Mouse (Mus musculus): ENCODE measurements around the gene P3h2. TPM values are rescaled to one million over a fixed set of nuclear protein-coding genes. Genes with fewer than 3 reads are reported as not detected.

The P3h2 gene
- polyA plus RNA-seq, 1 experiment from 2014 or later = 9.5 TPM

GRCm38 (mm10) chr16:26049393-26050087 is 56.0 kb downstream of the P3h2 start:
- no peak overlapping the region for H3K4me2 ChIP-seq (replicated peaks; ENCODE audit: low read depth, low read length)
- no peaks in the 10 kb centered on the region for H3K9me3 ChIP-seq (ENCODE audit: control insufficient read depth, low read length)
- H3K27me3 ChIP-seq (ENCODE audit: control insufficient read depth, insufficient read depth, low read length) = 0 out of 2 replicates have a peak, but pooled peaks cover 5% of the 10 kb centered on the region
- peak; percentile 94 for ATAC-seq (ENCODE audit: low FRiP score, low TSS enrichment)
- H3K4me3 ChIP-seq (ENCODE audit: low read length) = no peak overlapping the region
- no peak overlapping the region; the same call in 1 of the 2 replicates for H3K27ac ChIP-seq (ENCODE audit: low read depth, low read length)
- no peak overlapping the region for H3K9ac ChIP-seq (ENCODE audit: low read depth, low read length)
- WGBS = 12% methylated on average over 5 of the region's 5 CpGs
- no peaks in the 10 kb centered on the region for H3K36me3 ChIP-seq (ENCODE audit: control insufficient read depth, insufficient read depth, low read length)
- H3K4me1 ChIP-seq (ENCODE audit: control insufficient read depth, insufficient read depth, low read length) = 0 out of 2 replicates have a peak, but pooled peaks cover 6% of the 10 kb centered on the region

GRCm38 (mm10) chr16:26047870-26048269 is 57.7 kb downstream of the P3h2 start:
- no peak overlapping the region for H3K4me3 ChIP-seq (ENCODE audit: low read length)
- H3K27ac ChIP-seq (ENCODE audit: low read depth, low read length) = no peak overlapping the region
- 0 out of 2 replicates have a peak, but pooled peaks cover 5% of the 10 kb centered on the region for H3K27me3 ChIP-seq (ENCODE audit: control insufficient read depth, insufficient read depth, low read length)
- no peaks in the 10 kb centered on the region for H3K9me3 ChIP-seq (ENCODE audit: control insufficient read depth, low read length)
- ATAC-seq (ENCODE audit: low FRiP score, low TSS enrichment) = no peak
- 0 out of 2 replicates have a peak, but pooled peaks cover 6% of the 10 kb centered on the region for H3K4me1 ChIP-seq (ENCODE audit: control insufficient read depth, insufficient read depth, low read length)
- H3K9ac ChIP-seq (ENCODE audit: low read depth, low read length) = no peak overlapping the region
- 79% methylated on average over 3 of the region's 3 CpGs for WGBS
- H3K36me3 ChIP-seq (ENCODE audit: control insufficient read depth, insufficient read depth, low read length) = no peaks in the 10 kb centered on the region
- no peak overlapping the region for H3K4me2 ChIP-seq (replicated peaks; ENCODE audit: low read depth, low read length)

GRCm38 (mm10) chr16:26047396-26047795 is 58.2 kb downstream of the P3h2 start:
- Histone ChIP-seq H3K4me3 (ENCODE audit: low read length) (no peak overlapping the region), H3K4me2 (replicated peaks; ENCODE audit: low read depth, low read length) (no peak overlapping the region), H3K9me3 (ENCODE audit: control insufficient read depth, low read length) (no peaks in the 10 kb centered on the region), H3K27ac (ENCODE audit: low read depth, low read length) (no peak overlapping the region), H3K9ac (ENCODE audit: low read depth, low read length) (no peak overlapping the region), H3K27me3 (ENCODE audit: control insufficient read depth, insufficient read depth, low read length) (0 out of 2 replicates have a peak, but pooled peaks cover 5% of the 10 kb centered on the region), H3K4me1 (ENCODE audit: control insufficient read depth, insufficient read depth, low read length) (0 out of 2 replicates have a peak, but pooled peaks cover 6% of the 10 kb centered on the region), H3K36me3 (ENCODE audit: control insufficient read depth, insufficient read depth, low read length) (no peaks in the 10 kb centered on the region)
- no peak for ATAC-seq (ENCODE audit: low FRiP score, low TSS enrichment)
- WGBS = 83% methylated on average over 1 of the region's 1 CpGs

- WGBS = 57% methylated on average over 2 of the region's 2 CpGs
- no peaks in the 10 kb centered on the region for H3K36me3 ChIP-seq (ENCODE audit: control insufficient read depth, insufficient read depth, low read length)
- no peaks in the 10 kb centered on the region for H3K9me3 ChIP-seq (ENCODE audit: control insufficient read depth, low read length)
- no peaks in the 10 kb centered on the region for H3K4me1 ChIP-seq (ENCODE audit: control insufficient read depth, insufficient read depth, low read length)
- H3K4me2 ChIP-seq (replicated peaks; ENCODE audit: low read depth, low read length) = no peak overlapping the region
- no peak for ATAC-seq (ENCODE audit: low FRiP score, low TSS enrichment)
- H3K27ac ChIP-seq (ENCODE audit: low read depth, low read length) = no peak overlapping the region
- no peak overlapping the region for H3K4me3 ChIP-seq (ENCODE audit: low read length)
- no peak overlapping the region for H3K9ac ChIP-seq (ENCODE audit: low read depth, low read length)
- no peaks in the 10 kb centered on the region for H3K27me3 ChIP-seq (ENCODE audit: control insufficient read depth, insufficient read depth, low read length)
Observed at GRCm38 (mm10) chr16:26041929-26042303, 63.7 kb downstream of the P3h2 start.

- ATAC-seq (ENCODE audit: low FRiP score, low TSS enrichment) = peak; percentile 32; the same call in 1 of the 2 replicates
- Histone ChIP-seq H3K4me3 (ENCODE audit: low read length) (no peak overlapping the region), H3K4me1 (ENCODE audit: control insufficient read depth, insufficient read depth, low read length) (no peaks in the 10 kb centered on the region), H3K4me2 (replicated peaks; ENCODE audit: low read depth, low read length) (no peak overlapping the region), H3K27me3 (ENCODE audit: control insufficient read depth, insufficient read depth, low read length) (no peaks in the 10 kb centered on the region), H3K36me3 (ENCODE audit: control insufficient read depth, insufficient read depth, low read length) (no peaks in the 10 kb centered on the region), H3K9me3 (ENCODE audit: control insufficient read depth, low read length) (no peaks in the 10 kb centered on the region), H3K27ac (ENCODE audit: low read depth, low read length) (no peak overlapping the region), H3K9ac (ENCODE audit: low read depth, low read length) (no peak overlapping the region)
- 57% methylated on average over 12 of the region's 12 CpGs for WGBS
Observed at GRCm38 (mm10) chr16:26041021-26041928, 64.3 kb downstream of the P3h2 start.

- H3K4me3 ChIP-seq (ENCODE audit: low read length) = no peak overlapping the region
- no peak overlapping the region for H3K9ac ChIP-seq (ENCODE audit: low read depth, low read length)
- H3K27ac ChIP-seq (ENCODE audit: low read depth, low read length) = no peak overlapping the region
- no peak for ATAC-seq (ENCODE audit: low FRiP score, low TSS enrichment)
- H3K4me2 ChIP-seq (replicated peaks; ENCODE audit: low read depth, low read length) = no peak overlapping the region
- H3K36me3 ChIP-seq (ENCODE audit: control insufficient read depth, insufficient read depth, low read length) = no peaks in the 10 kb centered on the region
- no peaks in the 10 kb centered on the region for H3K27me3 ChIP-seq (ENCODE audit: control insufficient read depth, insufficient read depth, low read length)
- no peaks in the 10 kb centered on the region for H3K9me3 ChIP-seq (ENCODE audit: control insufficient read depth, low read length)
- WGBS = 79% methylated on average over 3 of the region's 3 CpGs
- no peaks in the 10 kb centered on the region for H3K4me1 ChIP-seq (ENCODE audit: control insufficient read depth, insufficient read depth, low read length)
Observed at GRCm38 (mm10) chr16:26039320-26039719, 66.3 kb downstream of the P3h2 start.

GRCm38 (mm10) chr16:26035525-26035924 is 70.1 kb downstream of the P3h2 start:
- Histone ChIP-seq H3K9me3 (ENCODE audit: control insufficient read depth, low read length) (no peaks in the 10 kb centered on the region; the same call in 1 of the 2 replicates), H3K27me3 (ENCODE audit: control insufficient read depth, insufficient read depth, low read length) (no peaks in the 10 kb centered on the region), H3K4me2 (replicated peaks; ENCODE audit: low read depth, low read length) (no peak overlapping the region), H3K4me1 (ENCODE audit: control insufficient read depth, insufficient read depth, low read length) (no peaks in the 10 kb centered on the region), H3K36me3 (ENCODE audit: control insufficient read depth, insufficient read depth, low read length) (no peaks in the 10 kb centered on the region), H3K4me3 (ENCODE audit: low read length) (no peak overlapping the region), H3K27ac (ENCODE audit: low read depth, low read length) (no peak overlapping the region), H3K9ac (ENCODE audit: low read depth, low read length) (no peak overlapping the region)
- WGBS = 62% methylated on average over 3 of the region's 3 CpGs
- no peak for ATAC-seq (ENCODE audit: low FRiP score, low TSS enrichment)

- Histone ChIP-seq H3K4me3 (ENCODE audit: low read length) (no peak overlapping the region), H3K9ac (ENCODE audit: low read depth, low read length) (no peak overlapping the region), H3K4me2 (replicated peaks; ENCODE audit: low read depth, low read length) (no peak overlapping the region), H3K9me3 (ENCODE audit: control insufficient read depth, low read length) (no peaks in the 10 kb centered on the region; the same call in 1 of the 2 replicates), H3K27me3 (ENCODE audit: control insufficient read depth, insufficient read depth, low read length) (no peaks in the 10 kb centered on the region), H3K4me1 (ENCODE audit: control insufficient read depth, insufficient read depth, low read length) (no peaks in the 10 kb centered on the region), H3K36me3 (ENCODE audit: control insufficient read depth, insufficient read depth, low read length) (no peaks in the 10 kb centered on the region), H3K27ac (ENCODE audit: low read depth, low read length) (no peak overlapping the region; the same call in 1 of the 2 replicates)
- ATAC-seq (ENCODE audit: low FRiP score, low TSS enrichment) = no peak
- WGBS = 45% methylated on average over 5 of the region's 5 CpGs
Observed at GRCm38 (mm10) chr16:26035079-26035478, 70.5 kb downstream of the P3h2 start.
